Mouse (Mus musculus): Measurements from ENCODE around the gene Cdcp2.

Gene Cdcp2

DNA sequence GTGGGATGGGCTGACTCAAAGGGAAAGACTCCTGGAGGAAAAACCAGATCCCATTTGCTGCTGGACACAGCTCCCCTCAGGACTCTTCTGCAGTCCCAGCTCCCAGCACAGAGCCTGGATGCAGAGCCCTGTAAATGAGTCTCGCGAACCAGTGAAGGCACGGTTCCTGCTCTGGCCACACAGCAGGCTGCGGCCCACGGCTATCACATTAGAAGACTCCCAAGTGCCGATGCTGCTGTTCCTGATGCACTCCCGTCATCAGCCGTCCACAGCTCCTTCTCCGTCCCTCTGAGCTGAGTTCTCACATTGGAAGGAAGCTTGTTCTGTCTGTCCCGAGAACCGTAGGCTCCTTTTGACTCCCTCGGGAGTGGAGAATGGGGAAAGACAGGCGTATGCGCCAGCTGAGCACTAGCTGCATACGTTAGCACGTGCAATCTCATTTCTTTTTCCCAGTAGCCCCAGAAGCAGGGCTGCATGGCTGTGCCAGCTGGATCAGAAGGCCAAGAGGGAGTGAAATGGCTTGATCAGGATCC is at the start of gene Cdcp2:
TSS of gene Cdcp2 (plus strand) at position 51 of the 533 bp plus-strand sequence.
- DNase-seq (ENCODE audit: low spot score) = no peak

DNA sequence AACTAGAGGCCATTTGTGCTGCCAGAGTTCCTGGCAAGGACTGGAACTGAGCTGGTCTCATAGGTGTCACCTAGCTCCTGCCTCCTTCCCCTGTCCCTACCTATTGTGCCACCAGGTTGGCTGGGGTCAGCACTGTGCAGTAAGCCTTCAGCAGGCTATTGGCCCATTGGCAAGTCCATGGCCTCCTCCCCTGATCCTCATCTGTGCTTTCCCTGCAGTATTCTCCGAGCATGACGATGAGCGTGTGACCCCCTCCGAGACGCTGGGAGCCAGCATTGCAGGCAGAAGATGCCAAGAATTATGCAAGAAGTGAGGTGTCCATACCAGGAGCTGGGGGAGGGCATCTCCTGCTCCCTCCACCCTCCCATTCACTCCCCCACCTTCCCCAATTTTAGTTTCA is 48.9 kb upstream of the Cdcp2 start:
- DNase-seq (ENCODE audit: low spot score) = no peak

DNA sequence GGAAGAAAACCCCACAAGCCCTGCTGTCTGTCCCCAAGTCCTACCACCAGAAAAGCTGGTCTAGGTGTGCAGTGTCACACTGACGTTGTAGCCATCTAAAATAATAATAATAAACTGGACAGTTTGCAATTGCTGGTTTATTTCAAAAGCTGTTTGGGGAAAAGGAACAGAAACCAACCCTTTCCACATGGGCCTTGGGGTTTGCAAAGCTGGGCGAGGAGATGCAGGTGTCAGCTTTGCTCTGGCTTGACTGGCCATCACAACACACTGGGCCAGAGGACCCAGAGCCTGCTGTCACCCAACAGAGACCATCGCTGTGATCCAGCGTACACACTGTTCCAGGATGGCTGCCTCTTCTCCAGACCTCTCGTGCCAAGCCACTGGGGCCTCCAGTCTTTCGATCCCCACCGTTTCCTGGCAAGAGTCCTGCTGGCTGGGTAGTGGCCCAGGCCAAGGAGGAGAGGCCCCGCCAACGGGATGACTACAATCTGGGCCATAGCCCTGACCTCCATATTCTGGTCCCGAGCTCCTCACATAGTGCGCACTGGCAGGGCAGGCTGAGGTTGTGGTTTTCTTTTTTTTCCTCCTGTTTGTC is 48.0 kb upstream of the Cdcp2 start:
- no peak for DNase-seq (ENCODE audit: low spot score)

DNA sequence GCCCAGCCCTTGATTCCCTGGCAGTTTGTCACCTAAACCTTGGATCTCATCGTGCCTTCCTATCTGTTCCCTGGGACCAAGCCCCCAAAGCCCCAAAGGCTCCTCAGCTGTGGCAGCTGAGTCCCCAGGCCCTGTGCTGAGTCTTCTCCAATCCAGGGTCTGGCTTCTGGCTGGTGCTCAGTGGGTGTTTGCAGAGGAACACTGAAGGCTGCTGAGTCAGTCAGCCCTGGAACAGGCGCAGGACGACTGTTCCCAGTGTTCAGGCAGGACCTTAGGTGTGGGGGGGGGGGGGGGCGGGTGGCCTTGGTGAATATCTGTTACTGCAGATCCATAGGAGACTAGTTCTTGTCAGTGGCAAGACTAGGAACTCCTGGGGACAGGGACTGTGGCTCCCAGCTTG is 44.8 kb upstream of the Cdcp2 start:
- no peak for DNase-seq (ENCODE audit: low spot score)

DNA sequence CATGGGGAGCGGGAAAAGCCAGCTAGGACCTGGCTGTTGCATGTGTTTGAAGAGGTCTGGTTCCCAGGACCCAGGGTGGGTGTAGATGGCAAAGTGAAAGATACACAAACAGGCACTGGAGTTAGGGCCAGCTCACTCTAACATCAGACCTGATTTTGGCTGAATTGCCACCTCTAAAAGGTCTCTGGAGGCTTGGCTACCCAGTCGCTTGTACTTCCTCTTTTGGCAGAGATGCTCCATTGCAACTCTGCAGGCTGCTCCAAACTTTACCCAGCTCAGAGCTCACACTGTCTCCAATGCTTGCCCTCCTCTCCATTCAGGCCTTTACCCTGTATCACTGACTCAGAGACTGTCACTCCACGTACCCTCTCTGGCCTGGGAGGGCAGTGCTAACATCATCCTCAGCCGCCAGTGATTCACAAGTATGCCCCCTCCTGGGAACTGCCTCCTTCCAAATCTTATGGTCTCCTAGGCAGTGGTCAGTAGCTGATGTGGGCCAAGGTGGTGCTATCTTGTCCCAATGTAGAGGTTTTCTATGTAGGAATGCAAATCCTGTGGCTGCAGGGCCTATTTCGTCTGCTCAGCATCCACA is 43.6 kb upstream of the Cdcp2 start:
- no peak for DNase-seq (ENCODE audit: low spot score)

DNA sequence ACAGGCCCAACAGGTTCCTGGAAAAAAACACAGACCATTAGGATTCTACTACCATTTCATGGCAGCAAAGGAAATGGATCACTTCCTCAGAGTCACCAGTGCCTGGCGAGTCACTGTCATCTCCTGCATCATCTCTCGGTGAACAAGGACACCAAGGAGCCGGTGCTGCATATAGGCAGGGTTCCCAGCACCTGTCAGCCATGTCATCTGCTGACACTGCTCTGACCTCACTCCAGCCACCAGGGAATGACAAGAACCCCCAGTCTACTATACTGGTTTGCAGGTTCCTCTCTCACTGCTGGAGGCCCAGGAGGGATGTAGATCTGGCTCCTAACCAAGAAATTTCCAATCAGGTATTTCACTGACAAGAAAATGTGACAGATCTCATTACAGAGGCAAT is 40.6 kb upstream of the Cdcp2 start:
- no peak for DNase-seq (ENCODE audit: low spot score)

DNA sequence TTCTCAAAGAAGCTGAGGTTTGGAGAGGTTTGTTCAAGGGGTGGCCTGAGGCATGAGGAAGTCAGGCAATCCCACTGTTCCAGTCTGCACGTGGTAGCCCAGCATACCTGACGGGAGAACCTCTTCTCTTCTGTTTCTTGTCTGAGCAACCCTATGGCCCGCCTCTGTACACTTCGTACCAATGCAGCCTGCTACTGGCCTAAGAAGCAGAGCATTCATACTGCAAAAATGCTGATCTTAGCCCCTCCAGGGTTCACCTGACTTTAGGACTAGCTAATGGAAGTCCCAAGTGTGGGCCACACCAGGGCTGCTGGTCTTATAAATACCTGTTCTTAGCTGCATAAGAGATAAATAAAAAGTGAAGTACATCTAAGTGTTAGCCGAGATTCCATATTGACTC is 38.3 kb upstream of the Cdcp2 start:
- DNase-seq (ENCODE audit: low spot score) = no peak

DNA sequence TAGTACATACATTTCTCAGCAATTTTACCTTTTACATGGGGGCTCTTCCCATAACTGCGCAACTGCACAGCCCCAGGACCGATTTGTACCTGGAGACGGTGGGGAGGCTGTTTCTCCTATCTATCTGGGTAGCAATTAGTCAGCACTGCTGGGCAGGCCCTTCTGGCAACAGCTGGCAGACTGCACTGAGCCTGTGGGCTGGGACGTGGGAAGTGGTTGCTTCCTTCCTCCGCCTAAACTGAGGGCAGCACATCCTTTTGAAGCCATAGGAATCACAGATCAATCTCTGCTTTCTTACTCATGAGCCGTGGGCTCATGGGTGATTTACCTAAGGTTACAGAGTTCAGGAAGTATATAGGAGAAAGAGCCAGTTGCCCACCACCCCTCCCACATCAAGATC is 37.9 kb upstream of the Cdcp2 start:
- no peak for DNase-seq (ENCODE audit: low spot score)

DNA sequence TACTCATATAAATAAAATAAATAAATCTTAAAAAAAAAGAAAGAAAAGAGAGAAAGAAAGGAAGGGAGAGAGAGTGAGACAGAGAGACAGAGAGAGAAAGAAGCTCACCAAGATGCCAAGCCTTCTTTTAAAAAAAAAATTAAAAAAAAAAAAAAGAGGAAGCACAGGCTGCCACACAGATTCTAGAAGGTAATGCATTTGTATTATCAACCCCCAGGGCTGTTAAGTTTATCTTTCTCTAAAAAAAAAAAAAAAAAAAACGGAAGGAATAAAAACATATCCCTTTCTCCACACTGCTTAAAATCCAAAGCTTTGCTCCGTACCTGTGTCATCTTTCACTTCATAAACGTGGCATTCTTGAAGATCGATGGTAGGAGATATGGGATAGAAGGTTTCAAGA is 35.1 kb upstream of the Cdcp2 start:
- DNase-seq (ENCODE audit: low spot score) = no peak

DNA sequence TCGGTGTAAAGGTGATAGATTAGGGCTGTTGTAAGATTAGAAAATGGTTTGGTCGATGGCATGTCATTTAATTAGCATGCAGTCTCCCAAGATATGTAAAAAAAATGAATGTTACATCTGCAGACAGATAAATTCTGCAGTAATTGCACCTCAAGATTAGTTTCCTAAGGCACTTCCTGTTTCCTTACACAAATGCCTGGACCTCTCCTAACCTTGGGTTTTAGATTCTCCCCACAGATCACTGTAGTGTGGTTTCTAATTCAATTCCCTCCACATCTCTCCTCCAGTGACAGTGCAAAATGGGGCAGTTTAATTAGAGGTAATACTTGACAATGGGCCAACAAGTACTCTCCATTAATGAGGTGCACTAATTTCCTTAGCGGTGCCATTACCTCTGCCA is 33.5 kb upstream of the Cdcp2 start:
- no peak for DNase-seq (ENCODE audit: low spot score)

DNA sequence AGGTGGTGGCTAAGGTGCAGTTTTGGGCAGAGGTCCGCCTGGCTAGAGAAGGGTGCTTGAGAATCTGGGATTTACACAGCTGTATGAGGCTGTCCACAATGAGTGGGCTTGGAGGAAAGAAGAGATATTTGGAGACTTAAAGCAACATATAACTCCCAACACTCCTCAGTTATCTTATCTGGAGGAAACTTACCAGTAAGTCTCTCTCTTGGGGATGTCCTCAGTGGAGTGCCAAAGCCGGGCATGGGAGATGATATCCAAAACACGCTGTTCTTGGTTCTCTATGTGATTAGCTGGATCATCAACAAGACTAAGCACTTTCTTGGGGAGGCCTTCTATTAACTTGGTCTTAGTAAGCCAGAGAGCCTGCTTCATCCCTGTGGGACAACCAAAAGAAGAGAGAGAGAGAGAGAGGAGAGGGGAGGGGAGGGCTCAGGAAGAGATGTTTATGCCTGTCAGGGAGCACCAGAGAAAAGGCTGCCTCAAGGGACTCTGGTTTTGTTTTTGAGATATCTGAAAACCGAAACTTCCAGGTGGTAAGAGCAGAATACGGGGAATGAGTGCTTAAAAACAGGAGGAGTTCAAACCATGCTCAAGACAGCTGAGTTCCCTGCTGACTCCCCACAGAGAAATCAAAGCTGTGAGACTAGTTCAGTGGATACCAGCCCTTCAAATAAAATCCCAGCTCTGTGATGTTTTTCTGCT is 32.1 kb upstream of the Cdcp2 start:
- no peak for DNase-seq (ENCODE audit: low spot score)

DNA sequence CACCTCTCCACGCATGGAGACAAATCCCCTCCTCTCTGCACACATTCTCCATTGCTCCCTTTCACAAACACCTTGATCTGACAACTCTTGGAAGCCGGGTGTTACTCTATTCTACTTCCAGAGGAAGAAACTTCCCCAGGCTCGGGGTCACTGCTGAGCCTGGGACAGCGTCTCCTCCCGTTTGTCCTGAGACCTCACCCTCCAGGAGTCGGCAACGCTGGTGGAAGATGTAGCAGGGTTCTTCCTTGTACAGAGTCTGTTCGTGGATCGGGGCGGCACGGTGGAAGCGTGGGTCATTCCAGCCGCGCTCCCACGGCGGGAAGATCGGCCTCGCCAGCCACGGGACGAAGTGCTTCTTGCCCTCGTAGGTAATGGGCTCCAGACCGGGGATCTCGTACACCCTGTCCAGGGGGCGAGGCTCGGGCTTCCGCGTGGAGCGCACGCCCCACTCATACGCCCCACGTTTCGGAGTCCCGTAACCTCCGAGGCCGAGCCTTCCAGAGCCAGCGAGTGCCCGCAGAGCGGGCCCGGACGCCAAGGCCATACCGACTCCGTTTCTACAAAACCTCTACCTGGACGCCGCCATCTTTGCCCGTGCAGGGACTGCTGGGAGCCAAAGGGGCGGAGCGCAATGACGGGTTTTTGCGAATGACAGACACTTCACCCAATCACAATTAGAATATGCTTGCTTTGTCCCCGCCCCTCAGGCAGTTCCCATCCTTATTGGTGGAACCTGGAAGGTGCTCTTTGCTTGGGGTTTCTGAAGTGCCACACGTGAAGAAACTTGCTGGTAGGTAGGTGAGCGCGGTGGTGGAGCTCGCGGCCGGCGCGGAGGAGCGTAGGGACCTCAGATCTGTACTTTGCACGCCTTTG is 30.2 kb upstream of the Cdcp2 start, which contains the start of the genes Mrpl37 and Cyb5rl:
TSS of gene Mrpl37 (minus strand) at position 617 of the 873 bp plus-strand sequence.
TSS of gene Cyb5rl (plus strand) at position 737 of the 873 bp plus-strand sequence.
- peak; percentile 97 for DNase-seq (ENCODE audit: low spot score)

DNA sequence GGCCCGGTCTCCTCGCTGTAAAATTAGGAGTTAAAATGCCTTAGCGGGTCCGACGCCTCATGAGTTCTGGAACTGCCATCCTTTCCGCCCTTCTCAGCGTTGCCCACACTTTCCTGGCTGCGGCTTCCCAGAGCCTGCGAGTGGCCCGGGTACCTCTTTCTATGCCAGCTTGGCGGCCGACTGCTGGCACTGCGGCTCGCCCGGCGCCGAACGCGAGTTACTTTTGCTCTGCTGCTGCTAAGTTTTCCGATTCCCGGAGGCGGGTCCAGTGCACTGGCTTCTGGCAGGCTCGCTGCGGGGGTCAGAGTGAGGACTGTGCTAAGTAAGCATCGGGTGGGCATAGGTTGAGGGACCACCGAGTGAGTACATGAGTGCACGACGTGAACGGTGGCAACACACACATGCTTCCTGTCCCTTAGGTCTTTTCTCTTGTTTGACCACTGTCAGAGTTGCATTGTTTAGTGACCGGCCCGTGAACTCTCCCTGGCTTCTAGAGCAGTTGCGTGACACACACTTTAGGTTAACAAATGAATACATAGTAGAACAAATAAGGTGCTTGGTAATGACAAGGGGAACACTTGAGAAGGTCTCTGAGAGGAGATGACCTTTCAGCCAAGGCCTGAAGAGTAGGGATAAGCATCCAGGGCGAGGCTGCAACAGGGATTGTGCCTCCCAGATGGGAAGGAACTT is 29.4 kb upstream of the Cdcp2 start:
- no peak for DNase-seq (ENCODE audit: low spot score)

DNA sequence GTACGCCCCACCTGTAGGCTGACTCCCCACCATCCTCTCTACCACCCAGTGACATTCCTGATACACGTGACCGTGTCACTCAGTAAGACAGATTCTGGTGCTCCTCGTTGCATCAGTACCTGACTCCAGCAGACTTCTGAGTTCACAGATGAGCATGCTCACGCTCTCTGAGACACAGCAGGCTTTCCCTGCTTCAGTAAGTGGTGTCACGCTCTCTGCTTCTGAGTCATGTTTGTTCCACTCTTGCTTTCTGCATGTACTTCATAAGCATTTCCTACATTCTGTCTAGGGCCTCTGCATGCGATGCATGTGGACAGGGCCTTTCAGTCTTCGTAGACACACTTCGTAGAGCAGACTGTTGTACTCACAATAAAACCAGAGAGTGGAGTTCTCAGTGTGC is 24.3 kb upstream of the Cdcp2 start:
- no peak for DNase-seq (ENCODE audit: low spot score)

DNA sequence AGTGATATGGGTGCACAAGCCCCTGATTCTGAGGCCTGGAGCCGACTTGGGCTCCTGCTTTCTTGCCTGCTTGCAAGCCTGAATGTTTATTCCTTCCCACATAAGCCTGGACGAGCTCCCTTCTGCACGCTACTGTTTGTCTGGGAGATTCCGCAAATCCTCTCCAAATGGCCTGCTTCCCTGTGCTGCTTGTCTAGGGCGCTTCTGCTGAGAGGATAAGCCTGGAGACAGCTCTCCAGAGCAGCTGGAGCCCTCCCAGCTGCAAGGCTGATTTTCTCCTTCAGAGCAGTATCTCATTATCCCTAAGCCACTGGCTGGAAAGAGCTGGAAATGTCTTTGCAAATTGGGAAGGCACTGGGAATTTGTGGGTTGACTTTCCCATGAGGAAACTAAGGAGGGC is 21.2 kb upstream of the Cdcp2 start:
- DNase-seq (ENCODE audit: low spot score) = no peak

DNA sequence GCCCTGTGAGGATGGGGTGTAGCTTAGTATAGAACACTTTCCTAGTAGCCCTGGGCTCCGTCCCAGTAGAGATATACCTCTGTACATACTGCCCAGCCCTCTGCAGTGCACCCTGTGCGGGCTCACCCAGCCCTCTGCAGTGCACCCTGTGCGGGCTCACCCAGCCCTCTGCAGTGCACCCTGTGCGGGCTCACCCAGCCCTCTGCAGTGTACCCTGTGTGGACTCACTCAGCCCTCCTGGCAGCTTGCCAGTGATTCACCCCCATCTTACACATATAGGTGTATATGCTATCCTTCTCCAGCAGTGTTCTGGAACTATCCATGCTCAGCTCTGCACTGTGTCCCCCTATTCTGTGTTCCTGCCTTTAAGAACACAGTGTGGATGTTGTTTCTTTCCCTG is 17.8 kb upstream of the Cdcp2 start:
- no peak for DNase-seq (ENCODE audit: low spot score)

DNA sequence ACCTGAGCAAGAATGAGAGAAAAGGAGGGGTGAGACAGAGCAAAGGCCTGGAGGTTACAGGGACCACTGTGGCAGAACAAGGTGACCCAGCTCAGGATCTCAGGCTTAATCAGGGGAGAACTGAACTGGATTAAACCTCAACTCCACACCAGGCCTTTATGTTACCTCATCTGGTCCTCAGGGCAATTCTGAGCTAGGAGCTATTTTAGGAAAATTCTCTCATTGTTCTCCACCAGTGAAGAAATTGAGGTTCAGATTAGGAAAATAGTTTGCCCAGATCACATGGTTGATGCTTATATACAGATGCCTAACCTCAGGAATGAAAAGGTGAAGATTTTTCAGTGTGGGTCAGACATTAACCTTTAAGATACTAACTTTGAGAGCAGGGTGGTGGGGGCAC is 17.0 kb upstream of the Cdcp2 start:
- no peak for DNase-seq (ENCODE audit: low spot score)

DNA sequence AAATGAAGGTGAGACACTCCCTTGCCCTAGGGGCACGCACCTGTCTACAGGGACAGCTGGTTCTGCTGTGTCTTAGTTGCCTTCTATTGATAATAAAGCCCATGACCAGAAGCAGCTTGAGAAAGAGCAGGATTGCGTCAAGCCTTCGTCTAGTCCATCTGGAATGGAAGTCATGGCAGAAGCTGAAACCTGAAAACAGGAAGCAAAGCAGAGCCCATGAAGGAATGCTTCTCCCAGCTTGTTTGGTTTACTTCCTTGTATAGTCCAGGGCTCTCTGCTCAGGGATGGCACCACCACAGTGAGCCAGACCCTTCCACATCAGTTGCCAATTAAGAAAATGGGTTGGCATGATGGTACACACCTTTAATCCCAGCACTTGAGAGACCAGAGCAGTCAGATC is 14.5 kb upstream of the Cdcp2 start:
- no peak for DNase-seq (ENCODE audit: low spot score)

DNA sequence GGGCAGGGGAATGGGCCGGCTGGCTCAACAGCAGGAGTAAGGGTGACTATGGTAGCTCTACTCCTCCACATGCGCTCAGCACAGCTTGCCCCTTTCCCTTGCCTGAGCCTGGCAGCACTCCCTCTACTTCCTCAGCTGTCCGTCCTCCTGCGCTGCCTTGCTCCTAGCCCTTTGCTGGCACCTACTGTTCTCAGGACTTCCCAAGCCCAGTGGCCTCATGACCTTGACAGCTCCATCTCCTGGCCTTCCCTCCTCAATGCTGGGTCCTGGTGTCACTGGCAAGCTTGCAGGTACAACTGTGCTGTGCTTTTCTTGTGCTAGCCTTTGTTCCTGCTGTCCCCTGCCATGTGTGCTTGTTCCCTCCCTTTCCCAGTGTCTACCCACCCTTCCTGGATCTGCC is 13.6 kb upstream of the Cdcp2 start:
- DNase-seq (ENCODE audit: low spot score) = no peak

DNA sequence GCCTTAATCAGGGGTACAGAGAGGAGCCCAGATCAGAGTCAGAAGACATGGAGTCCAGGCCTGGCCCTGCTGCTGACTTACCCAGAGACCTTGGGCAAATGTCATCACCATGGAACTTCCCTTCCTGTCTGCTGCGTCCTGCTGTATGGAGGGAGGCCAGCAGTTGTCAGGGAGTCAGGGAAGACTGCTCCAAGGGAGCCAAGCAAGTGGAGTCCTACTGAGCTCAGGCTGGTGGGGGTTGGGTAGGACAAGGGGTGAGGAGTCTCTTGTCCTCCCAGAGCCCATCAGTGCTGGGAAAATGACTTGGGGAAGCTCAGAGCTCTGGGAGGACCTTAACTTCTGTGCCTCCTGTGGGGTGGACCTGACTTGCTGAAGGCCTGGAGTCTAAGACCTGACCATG is 12.3 kb upstream of the Cdcp2 start:
- no peak for DNase-seq (ENCODE audit: low spot score)

DNA sequence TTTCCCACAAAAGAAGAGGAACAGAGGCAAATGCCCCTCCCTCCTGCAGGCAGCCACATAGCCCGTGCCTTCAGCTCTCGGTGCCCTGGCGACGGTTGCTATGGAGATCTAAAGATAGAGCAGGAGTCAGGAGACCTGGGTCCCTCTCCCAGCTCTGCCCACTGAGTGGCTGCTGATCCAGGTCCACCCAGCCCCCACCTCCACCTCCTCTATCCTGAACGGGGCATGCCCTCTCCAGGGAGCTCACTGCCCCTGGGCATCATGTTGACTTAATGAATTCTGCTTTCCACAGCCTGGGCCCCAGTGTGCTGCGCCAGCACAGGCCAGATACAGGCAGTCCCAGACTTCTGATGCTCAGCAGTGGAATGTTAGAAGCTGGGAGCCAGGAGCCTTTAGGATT is 11.8 kb upstream of the Cdcp2 start:
- peak; percentile 83 for DNase-seq (ENCODE audit: low spot score)

DNA sequence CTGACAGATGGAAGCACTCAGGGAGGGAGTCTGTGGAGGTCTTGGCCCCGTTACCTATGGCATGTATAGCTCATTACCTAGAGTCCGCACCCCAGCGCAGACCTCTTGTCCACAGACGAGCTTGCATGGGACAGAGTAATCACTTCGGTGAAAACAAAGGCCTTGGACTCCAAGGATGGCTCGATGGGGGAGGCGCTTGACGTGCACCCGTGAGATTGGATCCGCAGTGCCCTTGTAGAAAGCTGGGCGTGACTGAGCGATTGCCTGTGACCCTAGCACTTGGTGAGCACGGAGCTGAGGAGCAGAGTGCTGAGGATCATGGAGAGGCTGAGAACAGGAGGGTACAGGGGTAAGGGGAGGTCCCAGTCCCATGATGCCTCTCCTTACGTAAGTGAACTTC is 5.0 kb upstream of the Cdcp2 start:
- DNase-seq (ENCODE audit: low spot score) = no peak

Data from left cerebral cortex, adult 11 months (tissue).